Mouse (Mus musculus) frontal cortex, adult (tissue): ENCODE measurements around the gene 0610010K14Rik.

Source experiments
- ATAC-seq: cut with Nextera tagmentation; 2 replicates; pipeline ENCODE4 v1.9.2; 2017; ENCODE audit warnings: mild to moderate bottlenecking, moderate library complexity, mixed read lengths; ENCODE audit not compliant: low TSS enrichment

Gene 0610010K14Rik

GRCm38 (mm10) chr11:70235254-70235900, 2.3 kb downstream of the 0610010K14Rik start:
- no peak for ATAC-seq

- ATAC-seq: no peak
Measured at GRCm38 (mm10) chr11:70234497-70234896, 3.2 kb downstream of the 0610010K14Rik start.

DNA sequence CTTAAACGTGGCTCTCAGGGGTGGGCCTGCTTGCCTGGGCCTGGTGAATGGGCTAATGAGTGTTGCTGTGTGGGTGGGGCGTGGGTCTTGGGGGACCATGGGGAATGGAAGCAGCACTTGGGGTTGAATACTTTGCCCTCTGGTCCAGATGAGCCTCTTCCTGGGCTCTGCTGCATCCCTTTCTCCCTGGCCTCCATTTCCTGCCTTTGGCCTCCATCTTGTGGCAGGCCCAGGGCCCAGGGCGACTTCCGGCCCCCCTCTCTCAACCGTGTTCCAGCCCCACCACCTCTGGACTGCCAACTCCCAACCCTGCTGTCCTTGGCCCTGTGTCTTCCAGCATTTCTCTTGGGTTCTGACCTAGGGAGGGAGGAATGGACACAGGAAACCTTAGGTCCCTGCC, 3.7 kb downstream of the 0610010K14Rik start:
- ATAC-seq: no peak

DNA sequence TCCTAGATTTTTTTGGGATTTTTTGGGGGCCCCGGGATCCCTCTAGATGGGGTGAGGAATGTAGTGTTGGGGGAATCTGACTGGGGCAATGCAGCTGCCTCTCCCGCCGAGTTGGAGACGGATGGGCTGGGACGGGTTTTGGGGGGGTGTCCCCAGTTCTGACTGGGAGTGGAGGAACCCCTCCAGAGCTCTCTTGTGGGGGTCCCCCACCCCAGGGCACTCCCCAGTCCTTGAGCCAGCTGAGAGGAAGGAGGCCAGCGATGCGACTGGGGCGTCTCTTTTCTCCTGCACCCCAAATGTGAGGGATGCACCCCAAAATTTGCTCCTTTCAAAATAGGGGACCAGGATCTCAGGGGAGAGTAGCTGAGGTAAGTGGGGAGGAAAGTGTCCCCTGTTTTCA, 4.7 kb downstream of the 0610010K14Rik start:
- ATAC-seq: no peak

- no peak for ATAC-seq
Measured at GRCm38 (mm10) chr11:70232546-70232945, 5.2 kb downstream of the 0610010K14Rik start.

- ATAC-seq: peak; percentile 45; the same call in 1 of the 2 replicates
Measured at GRCm38 (mm10) chr11:70230239-70230727, 7.4 kb downstream of the 0610010K14Rik start.

DNA sequence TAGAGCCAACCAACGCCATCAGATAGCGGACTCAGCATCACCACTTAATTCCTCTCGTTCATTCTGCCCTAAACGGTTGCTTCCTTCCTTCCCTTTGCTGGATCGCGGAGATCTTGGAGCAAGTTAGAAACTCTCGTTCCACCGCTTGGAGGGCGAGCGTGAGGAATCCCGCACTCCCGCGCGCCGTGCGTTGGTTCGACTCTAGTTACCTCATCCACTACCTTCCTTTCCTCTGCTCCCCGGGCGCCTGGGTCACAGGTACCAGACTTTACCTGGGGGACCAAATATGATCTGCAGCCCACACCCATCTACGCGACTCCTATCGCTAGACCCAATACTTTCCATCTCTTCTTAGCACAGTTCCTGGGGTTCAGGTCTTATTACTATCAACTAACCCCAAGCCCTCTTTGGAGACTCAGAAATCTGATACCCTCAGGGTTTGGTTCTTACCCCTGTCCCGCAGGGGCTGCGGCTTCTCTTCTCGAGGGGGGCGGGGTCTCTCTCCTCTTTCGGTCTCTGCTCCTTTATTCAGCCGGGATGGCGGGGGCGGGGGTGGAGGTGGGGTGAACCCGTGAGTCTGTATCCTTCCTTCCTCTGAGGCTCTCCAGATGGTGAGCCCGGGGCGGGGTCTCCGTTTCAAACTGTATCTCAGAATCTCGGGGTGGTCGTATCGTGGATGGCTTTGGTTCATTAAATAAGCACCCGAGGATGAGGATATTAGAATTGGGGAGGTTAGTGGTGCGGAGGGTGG, 8.3 kb downstream of the 0610010K14Rik start, which contains the start of gene Bcl6b:
TSS of gene Bcl6b (minus strand) at position 539 of the 751 bp plus-strand sequence.
- ATAC-seq: no peak

DNA sequence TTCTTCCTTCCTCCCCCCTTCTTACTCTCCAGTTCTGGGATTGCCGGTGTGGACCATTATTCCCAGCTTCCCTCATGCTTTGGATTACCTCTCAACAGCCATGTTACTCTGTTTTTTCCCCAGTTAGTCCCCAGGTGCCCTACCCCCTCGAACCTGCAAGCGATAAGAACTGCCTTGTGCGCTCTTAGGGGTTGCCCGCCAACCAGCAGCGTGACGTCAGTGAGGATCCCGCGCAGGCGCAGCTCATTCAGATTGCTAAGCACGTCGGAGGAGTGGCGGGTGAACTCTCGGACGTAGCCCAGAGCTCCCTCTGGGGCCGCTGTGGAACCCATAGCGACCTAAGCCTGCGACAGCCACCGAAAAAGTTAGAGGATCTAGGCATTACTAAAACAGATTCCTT, 8.9 kb downstream of the 0610010K14Rik start:
- no peak for ATAC-seq

DNA sequence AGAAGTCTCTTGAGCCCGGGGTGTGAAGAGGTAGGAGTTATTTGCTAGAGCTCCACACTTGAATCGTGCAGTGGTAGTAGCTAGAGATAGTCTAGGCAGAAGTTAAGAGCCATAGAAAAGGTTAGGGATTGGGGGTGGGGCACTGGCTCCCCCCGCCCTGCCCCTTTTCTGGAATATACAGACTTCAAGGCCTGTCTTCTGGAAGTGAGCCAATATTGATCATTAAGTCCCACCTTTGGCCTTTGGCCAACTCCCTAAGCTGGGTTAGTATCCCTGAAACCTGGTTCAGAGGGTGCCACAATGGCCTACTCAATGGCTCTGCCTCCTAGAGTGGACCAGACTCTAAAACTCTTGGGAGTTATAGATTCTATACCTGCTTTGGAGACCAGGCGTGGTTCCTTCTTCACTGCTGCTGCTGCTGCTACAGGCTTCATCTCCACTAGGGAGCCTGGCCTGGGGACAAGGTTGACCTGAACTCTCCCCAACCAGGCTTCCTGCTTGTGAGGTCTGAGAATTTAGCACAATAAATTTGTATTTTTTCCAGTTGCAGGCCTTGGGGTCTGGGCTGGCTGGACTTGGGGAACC, 10.0 kb downstream of the 0610010K14Rik start:
- ATAC-seq: 0 out of 2 replicates have a peak, but pooled peaks have one; percentile 36

DNA sequence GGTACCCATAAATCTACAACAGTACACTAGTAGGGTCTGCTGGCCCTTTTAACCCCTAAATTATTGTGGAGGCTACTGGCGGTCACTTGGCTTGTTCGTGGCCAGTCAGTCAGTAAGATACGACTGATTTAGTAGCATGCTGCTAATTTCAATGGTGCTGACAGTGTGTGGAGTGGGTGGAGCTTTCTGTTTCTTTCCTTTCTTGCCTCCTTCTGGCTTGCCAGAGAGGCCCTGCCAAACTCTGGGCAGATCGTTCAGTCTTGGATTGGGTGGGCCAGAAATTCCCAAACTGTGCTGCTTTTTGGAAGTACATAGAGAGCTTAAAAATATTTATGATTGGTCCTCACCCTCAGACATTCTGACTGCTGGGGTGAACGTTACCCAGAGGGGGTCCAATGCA, 10.6 kb downstream of the 0610010K14Rik start:
- ATAC-seq: peak; percentile 75

DNA sequence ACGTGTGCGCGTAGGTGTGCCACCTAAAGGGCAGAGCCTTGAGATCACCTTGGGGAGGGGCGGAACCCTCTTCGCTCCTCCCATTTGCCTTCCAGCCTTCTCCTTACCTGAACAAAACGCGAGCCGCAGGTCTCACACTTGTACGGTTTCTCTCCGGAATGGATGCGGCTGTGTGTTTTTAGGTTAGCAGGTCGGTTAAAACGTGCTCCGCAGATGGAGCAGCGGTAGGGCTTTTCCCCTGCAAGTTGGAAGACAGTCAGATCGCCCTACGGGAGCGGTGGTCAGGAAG, 11.2 kb downstream of the 0610010K14Rik start:
- no peak for ATAC-seq

DNA sequence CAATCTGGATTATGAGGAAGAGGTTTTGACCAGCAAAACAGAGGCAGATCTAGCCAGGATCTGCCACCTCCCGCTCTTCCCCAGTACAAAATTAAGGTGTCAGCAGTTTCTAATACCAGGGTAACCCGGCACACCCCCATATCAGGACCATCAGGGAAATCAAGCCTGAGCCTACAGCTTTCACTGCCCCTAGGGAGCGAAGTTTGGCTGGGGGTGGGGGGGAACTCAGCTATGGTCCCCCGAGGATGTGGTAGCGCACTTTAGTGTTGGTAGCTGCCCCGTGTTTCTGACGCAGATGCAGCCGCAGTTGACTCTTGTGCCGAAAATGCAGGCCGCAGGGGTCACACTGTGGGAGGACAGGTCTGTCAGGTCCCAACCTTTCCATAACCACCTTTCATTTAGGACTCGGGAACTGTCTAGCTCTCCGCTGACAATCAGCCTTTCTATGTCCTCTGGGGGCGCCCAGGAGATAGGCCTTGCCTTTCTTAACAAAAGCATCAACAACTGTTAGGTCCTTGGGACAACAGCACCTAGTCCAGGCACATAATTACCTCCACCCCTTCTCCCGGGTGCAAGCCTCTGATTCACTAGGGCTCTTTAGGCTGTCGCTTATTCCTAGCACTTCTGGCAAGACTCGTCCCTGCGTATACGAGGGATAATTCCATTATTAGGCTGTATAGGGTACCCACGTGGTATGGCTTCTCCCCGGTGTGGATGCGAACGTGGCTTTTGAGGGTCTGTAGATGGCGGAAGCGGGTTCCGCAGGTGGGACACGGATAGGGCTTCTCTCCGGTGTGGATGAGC, 11.7 kb downstream of the 0610010K14Rik start:
- ATAC-seq: no peak

DNA sequence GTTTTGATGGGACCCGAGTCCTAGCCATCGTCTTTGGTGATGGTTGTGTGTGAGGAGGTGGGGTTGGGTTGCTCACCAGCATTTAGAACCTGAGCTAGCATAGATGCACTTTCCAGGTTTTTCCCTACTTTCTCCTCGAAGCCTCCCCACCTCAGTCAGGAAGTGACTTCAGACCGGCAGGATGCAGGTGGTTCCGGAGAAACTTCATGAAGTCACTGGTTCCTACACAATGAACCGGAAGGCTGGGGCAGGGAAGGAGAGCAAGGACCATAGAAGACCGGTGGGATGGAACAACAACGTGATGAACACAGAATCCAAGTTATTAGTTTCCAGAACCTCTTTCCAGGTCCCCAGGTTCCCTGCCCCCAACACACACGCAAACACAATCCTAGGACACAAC, 14.0 kb downstream of the 0610010K14Rik start:
- ATAC-seq: no peak

DNA sequence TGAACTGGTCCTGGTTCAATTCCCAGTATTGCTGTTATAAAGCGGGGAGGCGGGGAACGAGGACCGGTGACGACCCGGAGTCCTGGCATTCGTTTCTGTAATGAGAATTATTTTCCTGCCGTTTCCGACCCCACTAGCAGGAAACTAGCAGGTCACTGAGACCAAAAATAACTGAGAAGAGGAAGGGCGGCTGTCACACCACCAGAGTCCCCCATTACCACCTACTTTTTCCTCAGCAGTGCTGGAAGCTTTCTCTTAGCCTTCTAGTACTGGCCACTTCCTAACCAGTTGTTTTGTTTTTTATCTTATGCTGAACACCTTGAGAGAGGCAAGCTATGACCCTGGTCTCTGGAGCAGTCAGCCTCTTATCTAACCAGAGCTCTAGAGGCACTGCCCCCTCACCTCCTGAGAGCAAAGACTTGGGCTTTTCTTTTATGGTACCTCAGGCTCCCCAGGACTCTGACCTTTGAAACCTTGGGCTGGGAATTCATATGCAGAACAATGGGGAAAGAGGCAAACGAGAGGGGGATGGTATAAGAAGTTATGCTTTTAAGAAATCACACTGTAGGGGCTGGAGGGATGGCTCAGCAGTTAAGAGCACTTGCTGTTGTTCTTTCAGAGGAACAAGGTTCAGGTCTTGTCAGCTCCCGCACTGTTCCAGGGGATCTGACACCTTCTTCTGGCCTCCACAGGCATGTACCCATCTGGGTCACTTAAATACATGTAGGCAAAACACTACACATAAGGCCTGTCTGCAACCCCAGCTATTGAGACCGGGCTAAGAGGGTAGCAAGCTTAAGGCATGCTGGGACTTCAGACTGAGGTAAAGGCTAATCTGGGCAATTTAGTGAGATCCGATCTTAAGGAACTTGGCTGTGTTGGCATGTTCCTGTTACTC, 15.9 kb downstream of the 0610010K14Rik start:
- no peak for ATAC-seq

DNA sequence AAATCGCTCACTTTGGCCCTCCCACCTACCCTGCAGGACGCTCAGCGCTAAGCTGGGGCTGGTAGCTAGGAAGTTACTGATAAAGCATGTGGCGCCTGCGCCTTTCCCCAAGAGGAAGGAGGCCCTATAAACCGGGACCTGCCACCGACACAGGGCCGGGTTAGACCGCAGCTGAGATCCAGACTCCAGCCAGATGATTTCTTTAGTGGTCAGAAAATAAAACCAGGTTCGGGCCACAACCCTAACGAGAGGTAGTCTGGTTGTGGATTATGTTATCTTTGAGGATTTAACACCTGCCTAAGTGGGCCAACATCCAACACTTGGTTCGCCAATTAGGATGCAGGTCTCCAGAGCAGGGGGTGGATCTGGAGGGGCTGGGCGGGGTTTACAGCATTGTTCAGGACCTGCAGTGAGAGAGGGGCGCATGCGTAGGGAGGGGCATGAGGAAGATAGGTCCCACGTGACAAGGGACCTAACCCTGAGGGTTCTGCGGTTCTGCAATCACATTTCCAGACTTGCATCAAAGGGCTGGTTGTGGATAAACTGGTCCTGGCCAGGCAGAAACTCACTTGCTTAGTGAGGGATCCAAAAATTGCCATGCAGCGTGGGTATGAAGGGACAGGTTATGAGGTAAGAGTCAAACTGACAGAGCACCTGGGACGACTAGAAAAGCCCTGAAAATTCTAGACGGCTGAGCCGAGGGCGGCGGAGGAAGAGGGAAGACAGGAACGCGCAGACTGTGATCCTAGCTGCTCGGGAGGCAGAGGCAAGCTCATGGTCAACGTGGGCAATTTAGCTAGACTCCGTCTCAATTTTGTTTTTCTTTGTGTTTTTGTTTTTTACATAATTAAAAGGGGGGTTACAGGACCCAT, 16.7 kb downstream of the 0610010K14Rik start, which contains the start of gene Slc16a13:
TSS of gene Slc16a13 (minus strand) at position 334 of the 872 bp plus-strand sequence.
- peak; percentile 84 for ATAC-seq

DNA sequence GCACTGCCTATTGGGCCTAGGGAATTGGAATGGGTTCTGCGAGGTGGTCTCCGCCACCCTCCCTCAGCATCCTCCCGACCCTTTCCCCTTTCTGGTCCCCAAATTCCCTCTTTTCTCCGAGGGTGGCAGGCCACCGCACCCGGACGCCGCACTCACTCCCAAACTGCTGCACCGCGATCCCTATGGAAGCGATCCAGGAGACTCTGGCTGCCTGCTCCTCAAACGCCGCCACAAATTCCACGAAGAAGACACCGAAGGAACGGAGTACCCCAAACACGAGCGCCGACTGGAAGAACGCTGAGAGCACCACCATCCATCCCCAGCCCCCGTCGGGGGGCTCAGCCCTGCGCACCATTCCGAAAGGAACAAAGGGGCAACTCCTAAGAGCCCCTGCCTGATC, 17.4 kb downstream of the 0610010K14Rik start:
- ATAC-seq: peak; percentile 20; the same call in 1 of the 2 replicates

GRCm38 (mm10) chr11:70219873-70220272, 17.8 kb downstream of the 0610010K14Rik start:
- ATAC-seq: no peak

DNA sequence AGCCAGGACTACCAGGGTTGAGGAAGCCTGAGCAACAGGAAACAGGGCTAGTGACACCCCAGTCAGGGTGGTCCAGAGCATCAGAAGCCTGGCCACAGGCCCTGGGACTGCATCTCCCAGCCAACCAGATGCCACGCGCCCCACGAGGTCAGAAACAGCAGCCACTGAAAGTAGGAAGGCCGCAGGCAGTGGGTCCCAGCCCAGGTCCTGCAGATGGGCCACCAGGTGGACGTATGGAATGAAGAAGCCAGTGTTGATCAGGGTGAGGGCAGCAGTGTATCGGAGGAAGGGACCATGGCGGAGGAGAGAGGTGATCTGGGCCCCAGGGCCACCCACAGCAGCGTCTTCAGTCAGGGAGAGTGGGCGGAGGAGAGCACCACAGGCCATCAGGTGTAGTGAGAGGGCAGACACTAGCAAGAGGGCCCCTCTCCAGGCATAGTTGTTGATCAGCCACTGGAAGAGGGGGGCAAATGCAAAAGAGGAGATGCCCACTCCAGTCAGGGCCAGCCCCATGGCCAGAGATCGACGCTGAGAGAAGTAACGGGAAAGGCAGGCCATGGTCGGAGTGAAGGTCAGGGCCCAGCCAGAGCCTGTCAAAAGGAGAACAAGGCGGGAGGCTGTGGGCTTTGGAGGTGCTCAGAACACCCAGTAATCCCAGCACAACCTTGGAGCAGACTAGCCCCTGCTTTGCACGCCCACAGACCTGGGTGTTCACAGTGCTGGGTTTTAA, 18.8 kb downstream of the 0610010K14Rik start:
- ATAC-seq: no peak

DNA sequence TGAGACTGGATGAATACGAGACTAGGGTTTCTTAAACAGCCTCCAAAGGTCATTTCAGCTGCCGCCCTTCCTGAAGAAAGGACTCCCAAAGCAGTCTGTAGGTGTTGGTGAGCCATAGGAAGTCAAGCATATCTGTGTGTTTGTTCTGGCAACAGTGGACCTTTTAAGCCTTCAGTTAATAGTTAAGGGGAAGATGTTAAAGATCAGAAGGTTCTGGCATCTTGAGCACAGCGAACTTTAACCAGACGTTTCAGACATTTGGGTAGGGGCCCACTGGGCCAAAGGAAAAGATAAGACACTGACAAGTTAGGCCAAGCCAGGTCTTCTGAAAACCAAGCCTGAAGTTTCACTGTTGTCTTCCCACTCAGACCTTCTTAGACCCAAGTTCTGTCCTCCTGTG, 19.7 kb downstream of the 0610010K14Rik start:
- ATAC-seq: no peak
